Mouse (Mus musculus) CD4-positive, CD25-positive, alpha-beta regulatory T cell, adult 4 months (primary cell): ENCODE results near the gene Cyth3. TPM values are rescaled to one million over a fixed set of nuclear protein-coding genes. Genes with fewer than 3 reads are reported as not detected.

Experiments
- ATAC-seq: one replicate; pipeline ENCODE4 v1.8.0; 2017
- polyA plus RNA-seq, 2 experiments: library from polyadenylated mRNA; unstranded; fragments of 100-300 nt; shearing (Covaris generic); gene quantifications; one replicate each; pipeline ENCODE4 v1.2.1; 2017

Gene Cyth3
- polyA plus RNA-seq, 2 experiments from 2014 or later, result 40.6 to 59.7 TPM

GRCm38 (mm10) chr5:143635358-143635757, 13.1 kb downstream of the Cyth3 start:
- peak; percentile 16 for ATAC-seq

- ATAC-seq, result no peak
Measured at GRCm38 (mm10) chr5:143636173-143636572, 13.9 kb downstream of the Cyth3 start.

- ATAC-seq, result no peak
Measured at GRCm38 (mm10) chr5:143637832-143638420, 15.7 kb downstream of the Cyth3 start.

- peak; percentile 37 for ATAC-seq
Measured at GRCm38 (mm10) chr5:143638516-143639270, 16.4 kb downstream of the Cyth3 start.

GRCm38 (mm10) chr5:143639329-143639728, 17.1 kb downstream of the Cyth3 start:
- ATAC-seq, result no peak

- ATAC-seq, result no peak
Measured at GRCm38 (mm10) chr5:143639810-143640209, 17.6 kb downstream of the Cyth3 start.

- no peak for ATAC-seq
Measured at GRCm38 (mm10) chr5:143641503-143641902, 19.3 kb downstream of the Cyth3 start.

- peak; percentile 59 for ATAC-seq
Measured at GRCm38 (mm10) chr5:143642262-143642831, 20.1 kb downstream of the Cyth3 start.

- peak; percentile 76 for ATAC-seq
Measured at GRCm38 (mm10) chr5:143645976-143646375, 23.7 kb downstream of the Cyth3 start.

GRCm38 (mm10) chr5:143647412-143647811, 25.2 kb downstream of the Cyth3 start:
- no peak for ATAC-seq

GRCm38 (mm10) chr5:143648058-143648457, 25.8 kb downstream of the Cyth3 start:
- no peak for ATAC-seq

- ATAC-seq, result no peak
Measured at GRCm38 (mm10) chr5:143649168-143649567, 26.9 kb downstream of the Cyth3 start.

- no peak for ATAC-seq
Measured at GRCm38 (mm10) chr5:143651855-143652631, 29.8 kb downstream of the Cyth3 start.

- no peak for ATAC-seq
Measured at GRCm38 (mm10) chr5:143653497-143653896, 31.2 kb downstream of the Cyth3 start.

- peak; percentile 83 for ATAC-seq
Measured at GRCm38 (mm10) chr5:143654670-143655510, 32.6 kb downstream of the Cyth3 start.

- no peak for ATAC-seq
Measured at GRCm38 (mm10) chr5:143655511-143655943, 33.3 kb downstream of the Cyth3 start.

- ATAC-seq, result no peak
Measured at GRCm38 (mm10) chr5:143656708-143657245, 34.5 kb downstream of the Cyth3 start.

GRCm38 (mm10) chr5:143659021-143659523, 36.8 kb downstream of the Cyth3 start:
- ATAC-seq, result no peak

GRCm38 (mm10) chr5:143663074-143663687, 40.9 kb downstream of the Cyth3 start:
- no peak for ATAC-seq

- ATAC-seq, result no peak
Measured at GRCm38 (mm10) chr5:143665561-143665960, 43.3 kb downstream of the Cyth3 start.

- ATAC-seq, result no peak
Measured at GRCm38 (mm10) chr5:143666015-143666414, 43.8 kb downstream of the Cyth3 start.
